In genomic region chr6:102564011-102564731, GRCm38 (mm10) we compare ENCODE assay signal across 8 mouse cellular contexts. TPM values are rescaled to one million over a fixed set of nuclear protein-coding genes. Genes with fewer than 3 reads are reported as not detected.
DNase-seq lines count a peak whose midpoint lies in the region; ATAC-seq and TF ChIP-seq lines count a peak whose summit lies in the region.

No protein-coding gene starts in this region.

- H3K9ac ChIP-seq in embryonic facial prominence, embryonic 15.5 days = peak overlapping the region; percentile 39; the same call in 1 of the 2 replicates

- peak overlapping the region; percentile 98 for H3K4me2 ChIP-seq in embryonic facial prominence, embryonic 15.5 days (replicated peaks)

- peaks cover 11% of the 10 kb centered on the region for H3K27me3 ChIP-seq in Patski
- peaks cover 21% of the 10 kb centered on the region for H3K27me3 ChIP-seq in embryonic facial prominence, embryonic 15.5 days

- H3K27ac ChIP-seq in embryonic facial prominence, embryonic 15.5 days (replicated peaks) = no peak overlapping the region

- 0 out of 2 replicates have a peak, but pooled peaks cover 6% of the 10 kb centered on the region for H3K4me1 ChIP-seq in embryonic facial prominence, embryonic 15.5 days

- peak; percentile 94 for ATAC-seq in Patski
- peak; percentile 93 for ATAC-seq in embryonic facial prominence, embryonic 15.5 days (ENCODE audit: insufficient number of reproducible peaks, low FRiP score, low TSS enrichment, low read depth)

- peak; percentile 17 for DNase-seq in Patski (ENCODE audit: low read depth, low spot score)
- peak; percentile 39 for DNase-seq in adrenal gland, postnatal 25 days
- DNase-seq in heart, postnatal 4 days = peak; percentile 39
- peak; percentile 40 to 70 for DNase-seq in layer of hippocampus, adult 8-10 months (ENCODE audit: low spot score in 2 of 2)
- DNase-seq in lung, postnatal 4 days = peak; percentile 13 to 44
- DNase-seq in right cerebral cortex, postnatal 14 days = peak; percentile 72
- DNase-seq in spleen, postnatal 36 days (ENCODE audit: low spot score in 2 of 2) = no peak

- POLR2A ChIA-PET in Patski (lab: Charles Lee) = interaction anchor here (0.6 kb wide), 1 partner anchor 83 kb away, joined by 4 read pairs; no protein-coding TSS in a partner anchor

- CTCF ChIA-PET in Patski (lab: Charles Lee) = interaction anchor here (1.1 to 1.3 kb wide), 2 partner anchors 18 to 451 kb away, joined by 3 read pairs; no protein-coding TSS in a partner anchor

- TF ChIP-seq CTCF in Patski (IDR thresholded peaks at IDR 0.05) = peak; percentile 67

- no peaks in the 10 kb centered on the region for H3K36me3 ChIP-seq in embryonic facial prominence, embryonic 15.5 days

- H3K9me3 ChIP-seq in embryonic facial prominence, embryonic 15.5 days (replicated peaks) = no peaks in the 10 kb centered on the region

- H3K4me3 ChIP-seq in embryonic facial prominence, embryonic 15.5 days (replicated peaks) = peak overlapping the region; percentile 52

- under 1% methylated on average over 61 of the region's 63 CpGs for WGBS in embryonic facial prominence, embryonic 15.5 days

- in situ Hi-C loops in Patski (cut with MboI; ENCODE audit: low pct_unique_long_range_greater_than_20kb) = loop anchor here (25.0 kb wide), 1 partner anchor 652 kb away; no protein-coding TSS in a partner anchor

RNA-seq across cellular contexts. Expression of gene Cntn3, which starts 8.7 kb away (rescaled TPM):
- polyA plus RNA-seq in Patski (2021) = 3.7 TPM
- total RNA-seq in adrenal gland, postnatal 25 days (2021) = 0.29 and 0.52 TPM in 2 replicates
- 1.5 and 1.6 TPM in 2 replicates for polyA plus RNA-seq in embryonic facial prominence, embryonic 15.5 days (2015; fragmentation: Nextera tagmentation; extraction: Ambion mirVana)
- total RNA-seq in heart, postnatal 4 days (2021) = under 1 TPM; 0.10 to 0.11 TPM
- total RNA-seq in layer of hippocampus, adult 8-10 months (2022) = 10 to 100 TPM; 12.7 to 15.8 (median 14.8) TPM

Comparison
In these comparisons a context has a peak if more than half of its experiments do, and no peak if none do; other contexts are left out.
1. DNase-seq: peak in Patski (single experiment), adrenal gland, postnatal 25 days (single experiment), heart, postnatal 4 days (single experiment), layer of hippocampus, adult 8-10 months (2 of 2), lung, postnatal 4 days (2 of 2) and right cerebral cortex, postnatal 14 days (single experiment); none in spleen, postnatal 36 days (0 of 2).